Mouse (Mus musculus): ENCODE measurements around the gene Slc2a5. TPM values are rescaled to one million over a fixed set of nuclear protein-coding genes. Genes with fewer than 3 reads are reported as not detected.

Slc2a5 gene
- polyA plus RNA-seq, 1 experiment from 2014 or later, result 1.4 TPM

GRCm38 (mm10) chr4:150118163-150118562 is 920 bp upstream of the Slc2a5 start:
- Histone ChIP-seq H3K9me3 (ENCODE audit: control insufficient read depth, low read length) (no peaks in the 10 kb centered on the region), H3K36me3 (ENCODE audit: control insufficient read depth, insufficient read depth, low read length) (no peaks in the 10 kb centered on the region), H3K4me3 (ENCODE audit: control insufficient read depth in 1 of 2, insufficient read depth in 1 of 2, low read depth in 1 of 2, low read length in 2 of 2) (no peak overlapping the region), H3K4me2 (ENCODE audit: low read length) (no peak overlapping the region), H3K4me1 (ENCODE audit: control insufficient read depth in 2 of 2, insufficient read depth in 2 of 2, low read length in 2 of 2) (no peaks in the 10 kb centered on the region; a peak in 1 of 4 replicates), H3K27me3 (ENCODE audit: control insufficient read depth, insufficient read depth, low read length) (no peaks in the 10 kb centered on the region), H3K9ac (ENCODE audit: low read length) (no peak overlapping the region), H3K27ac (replicated peaks in 1 of 2; ENCODE audit: control insufficient read depth in 1 of 2, insufficient read depth in 1 of 2, low read depth in 2 of 2, low read length in 2 of 2) (no peak overlapping the region)
- 65% methylated on average over 6 of the region's 6 CpGs for WGBS
- no peak for ATAC-seq (ENCODE audit: insufficient number of reproducible peaks, insufficient read depth, low FRiP score, low read depth)

GRCm38 (mm10) chr4:150119640-150120039 is 557 bp downstream of the Slc2a5 start:
- Histone ChIP-seq H3K4me1 (ENCODE audit: control insufficient read depth in 2 of 2, insufficient read depth in 2 of 2, low read length in 2 of 2) (no peaks in the 10 kb centered on the region; a peak in 1 of 4 replicates), H3K4me3 (ENCODE audit: control insufficient read depth in 1 of 2, insufficient read depth in 1 of 2, low read depth in 1 of 2, low read length in 2 of 2) (peak overlapping the region; percentile 16 to 21; a peak in 1 of 4 replicates), H3K27me3 (ENCODE audit: control insufficient read depth, insufficient read depth, low read length) (no peaks in the 10 kb centered on the region), H3K9ac (ENCODE audit: low read length) (peak overlapping the region; percentile 9; the same call in 1 of the 2 replicates), H3K27ac (replicated peaks in 1 of 2; ENCODE audit: control insufficient read depth in 1 of 2, insufficient read depth in 1 of 2, low read depth in 2 of 2, low read length in 2 of 2) (no peak overlapping the region), H3K9me3 (ENCODE audit: control insufficient read depth, low read length) (no peaks in the 10 kb centered on the region), H3K4me2 (ENCODE audit: low read length) (peak overlapping the region; percentile 48), H3K36me3 (ENCODE audit: control insufficient read depth, insufficient read depth, low read length) (no peaks in the 10 kb centered on the region)
- ATAC-seq (ENCODE audit: insufficient number of reproducible peaks, insufficient read depth, low FRiP score, low read depth), result no peak
- 54% methylated on average over 14 of the region's 14 CpGs for WGBS

DNA sequence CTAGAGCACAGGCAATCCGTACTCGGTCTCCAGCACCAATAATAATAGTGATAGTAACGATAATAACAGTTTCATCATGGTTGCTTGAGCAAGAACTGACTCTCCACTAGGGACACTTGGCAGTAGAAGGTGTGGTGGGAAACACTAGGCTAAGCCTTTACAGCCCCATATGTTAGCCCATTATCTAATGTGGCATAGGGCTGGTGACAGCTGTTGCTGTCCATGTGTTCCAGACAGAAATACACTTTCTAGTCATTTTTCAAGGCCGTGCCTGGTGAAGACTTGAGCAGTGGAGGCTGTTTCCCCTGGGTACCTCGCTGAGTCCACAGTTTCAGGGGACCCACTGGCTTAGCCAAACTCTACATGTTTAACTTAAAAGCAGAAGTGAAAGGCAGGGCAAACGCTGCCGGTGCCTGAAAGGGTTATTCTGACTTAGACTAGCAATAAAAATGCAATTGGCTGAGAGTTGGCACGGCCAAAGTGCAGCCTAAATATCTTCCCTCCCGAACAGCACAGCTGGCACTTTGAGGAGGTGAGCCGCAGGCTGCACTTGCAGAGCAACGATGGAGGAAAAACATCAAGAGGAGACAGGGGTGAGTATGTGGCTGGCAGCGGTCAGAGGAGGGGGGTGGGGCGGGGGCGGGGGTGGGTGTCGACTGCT is 1.2 kb downstream of the Slc2a5 start:
- ATAC-seq (ENCODE audit: insufficient number of reproducible peaks, insufficient read depth, low FRiP score, low read depth), result no peak
- Histone ChIP-seq H3K36me3 (ENCODE audit: control insufficient read depth, insufficient read depth, low read length) (no peaks in the 10 kb centered on the region), H3K27ac (replicated peaks in 1 of 2; ENCODE audit: control insufficient read depth in 1 of 2, insufficient read depth in 1 of 2, low read depth in 2 of 2, low read length in 2 of 2) (no peak overlapping the region), H3K9me3 (ENCODE audit: control insufficient read depth, low read length) (no peaks in the 10 kb centered on the region), H3K4me3 (ENCODE audit: control insufficient read depth in 1 of 2, insufficient read depth in 1 of 2, low read depth in 1 of 2, low read length in 2 of 2) (no peak overlapping the region), H3K9ac (ENCODE audit: low read length) (no peak overlapping the region), H3K27me3 (ENCODE audit: control insufficient read depth, insufficient read depth, low read length) (no peaks in the 10 kb centered on the region), H3K4me1 (ENCODE audit: control insufficient read depth in 2 of 2, insufficient read depth in 2 of 2, low read length in 2 of 2) (no peaks in the 10 kb centered on the region; a peak in 1 of 4 replicates), H3K4me2 (ENCODE audit: low read length) (no peak overlapping the region)
- 50% methylated on average over 15 of the region's 15 CpGs for WGBS

DNA sequence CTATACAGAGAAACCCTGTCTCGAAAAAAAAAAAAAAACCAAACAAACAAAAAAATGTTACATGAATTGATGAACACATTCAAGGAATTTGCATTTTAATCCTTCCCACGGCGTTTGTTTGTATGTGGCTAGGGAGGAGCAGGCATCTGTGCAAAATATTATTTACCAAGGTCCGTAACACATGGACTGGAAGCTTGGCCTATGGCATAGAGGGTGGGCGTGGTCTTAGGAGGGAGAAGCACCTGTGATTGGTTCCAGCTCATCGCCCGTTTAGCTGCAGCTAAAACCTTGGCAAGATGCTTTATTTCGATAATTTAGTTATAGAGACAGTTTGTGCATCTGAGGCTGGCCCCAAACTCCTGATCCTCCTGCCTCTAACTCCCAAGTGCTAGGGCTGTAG is 2.3 kb downstream of the Slc2a5 start:
- Histone ChIP-seq H3K4me2 (ENCODE audit: low read length) (no peak overlapping the region), H3K4me3 (ENCODE audit: control insufficient read depth in 1 of 2, insufficient read depth in 1 of 2, low read depth in 1 of 2, low read length in 2 of 2) (no peak overlapping the region), H3K9me3 (ENCODE audit: control insufficient read depth, low read length) (no peaks in the 10 kb centered on the region), H3K4me1 (ENCODE audit: control insufficient read depth in 2 of 2, insufficient read depth in 2 of 2, low read length in 2 of 2) (no peaks in the 10 kb centered on the region; a peak in 1 of 4 replicates), H3K27ac (replicated peaks in 1 of 2; ENCODE audit: control insufficient read depth in 1 of 2, insufficient read depth in 1 of 2, low read depth in 2 of 2, low read length in 2 of 2) (no peak overlapping the region), H3K27me3 (ENCODE audit: control insufficient read depth, insufficient read depth, low read length) (no peaks in the 10 kb centered on the region), H3K9ac (ENCODE audit: low read length) (no peak overlapping the region), H3K36me3 (ENCODE audit: control insufficient read depth, insufficient read depth, low read length) (no peaks in the 10 kb centered on the region)
- 66% methylated on average over 8 of the region's 8 CpGs for WGBS
- no peak for ATAC-seq (ENCODE audit: insufficient number of reproducible peaks, insufficient read depth, low FRiP score, low read depth)

DNA sequence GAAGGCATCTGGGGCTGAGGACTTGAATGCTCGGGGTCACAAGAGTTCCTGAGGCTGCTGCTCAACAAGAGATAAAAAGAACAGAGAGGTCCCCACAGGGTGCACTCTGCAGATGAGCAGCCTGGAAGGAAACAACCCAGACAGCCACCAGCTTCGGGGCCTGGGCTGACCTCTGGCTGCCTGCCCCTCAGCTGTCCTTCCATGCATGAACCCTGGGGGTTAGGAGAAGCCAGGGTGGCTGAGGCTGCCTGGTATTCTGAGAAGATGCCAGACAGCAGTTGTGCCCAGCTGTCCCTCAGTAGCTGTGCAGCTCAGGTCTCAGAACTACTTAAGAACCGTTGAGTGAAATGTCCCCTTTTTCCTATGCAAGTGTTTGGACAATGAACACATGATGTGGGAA is 3.4 kb downstream of the Slc2a5 start:
- no peak overlapping the region for H3K4me2 ChIP-seq (ENCODE audit: low read length)
- H3K27ac ChIP-seq (replicated peaks in 1 of 2; ENCODE audit: control insufficient read depth in 1 of 2, insufficient read depth in 1 of 2, low read depth in 2 of 2, low read length in 2 of 2), result no peak overlapping the region
- no peaks in the 10 kb centered on the region for H3K9me3 ChIP-seq (ENCODE audit: control insufficient read depth, low read length)
- ATAC-seq (ENCODE audit: insufficient number of reproducible peaks, insufficient read depth, low FRiP score, low read depth), result no peak
- H3K9ac ChIP-seq (ENCODE audit: low read length), result no peak overlapping the region
- 25% methylated on average over 3 of the region's 3 CpGs for WGBS
- no peak overlapping the region for H3K4me3 ChIP-seq (ENCODE audit: control insufficient read depth in 1 of 2, insufficient read depth in 1 of 2, low read depth in 1 of 2, low read length in 2 of 2)
- H3K36me3 ChIP-seq (ENCODE audit: control insufficient read depth, insufficient read depth, low read length), result no peaks in the 10 kb centered on the region
- H3K27me3 ChIP-seq (ENCODE audit: control insufficient read depth, insufficient read depth, low read length), result no peaks in the 10 kb centered on the region
- H3K4me1 ChIP-seq (ENCODE audit: control insufficient read depth in 2 of 2, insufficient read depth in 2 of 2, low read length in 2 of 2), result no peaks in the 10 kb centered on the region; a peak in 1 of 4 replicates

GRCm38 (mm10) chr4:150126373-150126772 is 7.3 kb downstream of the Slc2a5 start:
- Histone ChIP-seq H3K9me3 (ENCODE audit: control insufficient read depth, low read length) (no peaks in the 10 kb centered on the region), H3K27me3 (ENCODE audit: control insufficient read depth, insufficient read depth, low read length) (no peaks in the 10 kb centered on the region), H3K4me1 (ENCODE audit: control insufficient read depth in 2 of 2, insufficient read depth in 2 of 2, low read length in 2 of 2) (peaks cover 0 to 1% of the 10 kb centered on the region in 2 experiments; a peak in 1 of 4 replicates), H3K4me2 (ENCODE audit: low read length) (no peak overlapping the region), H3K4me3 (ENCODE audit: control insufficient read depth in 1 of 2, insufficient read depth in 1 of 2, low read depth in 1 of 2, low read length in 2 of 2) (no peak overlapping the region), H3K36me3 (ENCODE audit: control insufficient read depth, insufficient read depth, low read length) (no peaks in the 10 kb centered on the region), H3K9ac (ENCODE audit: low read length) (no peak overlapping the region), H3K27ac (replicated peaks in 1 of 2; ENCODE audit: control insufficient read depth in 1 of 2, insufficient read depth in 1 of 2, low read depth in 2 of 2, low read length in 2 of 2) (no peak overlapping the region)
- ATAC-seq (ENCODE audit: insufficient number of reproducible peaks, insufficient read depth, low FRiP score, low read depth), result no peak
- 71% methylated on average over 5 of the region's 5 CpGs for WGBS

DNA sequence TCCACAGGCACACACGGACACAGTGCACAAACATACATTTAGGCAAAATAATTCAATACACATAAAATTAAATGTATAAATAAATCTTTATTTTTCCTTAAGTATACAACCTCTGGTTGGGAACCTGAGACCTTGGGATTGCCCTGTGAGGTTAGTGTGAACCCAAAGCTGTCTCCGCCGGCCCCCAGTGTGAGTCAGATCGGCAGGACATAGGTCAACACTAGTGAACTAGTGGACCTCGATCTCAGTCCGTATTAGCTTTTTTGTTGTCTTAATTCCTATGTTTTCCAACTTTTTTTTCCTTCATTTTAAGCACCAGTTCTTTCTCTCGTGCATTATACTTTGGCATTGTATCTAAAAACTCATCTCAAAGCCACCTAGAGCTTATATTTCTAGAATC is 8.8 kb downstream of the Slc2a5 start:
- 87% methylated on average over 7 of the region's 7 CpGs for WGBS
- Histone ChIP-seq H3K4me3 (ENCODE audit: control insufficient read depth in 1 of 2, insufficient read depth in 1 of 2, low read depth in 1 of 2, low read length in 2 of 2) (no peak overlapping the region), H3K27me3 (ENCODE audit: control insufficient read depth, insufficient read depth, low read length) (no peaks in the 10 kb centered on the region), H3K9me3 (ENCODE audit: control insufficient read depth, low read length) (no peaks in the 10 kb centered on the region), H3K4me2 (ENCODE audit: low read length) (no peak overlapping the region), H3K27ac (replicated peaks in 1 of 2; ENCODE audit: control insufficient read depth in 1 of 2, insufficient read depth in 1 of 2, low read depth in 2 of 2, low read length in 2 of 2) (no peak overlapping the region), H3K9ac (ENCODE audit: low read length) (no peak overlapping the region), H3K4me1 (ENCODE audit: control insufficient read depth in 2 of 2, insufficient read depth in 2 of 2, low read length in 2 of 2) (peaks cover 3 to 6% of the 10 kb centered on the region in 2 experiments; a peak in 2 of 4 replicates), H3K36me3 (ENCODE audit: control insufficient read depth, insufficient read depth, low read length) (no peaks in the 10 kb centered on the region)
- ATAC-seq (ENCODE audit: insufficient number of reproducible peaks, insufficient read depth, low FRiP score, low read depth), result no peak

DNA sequence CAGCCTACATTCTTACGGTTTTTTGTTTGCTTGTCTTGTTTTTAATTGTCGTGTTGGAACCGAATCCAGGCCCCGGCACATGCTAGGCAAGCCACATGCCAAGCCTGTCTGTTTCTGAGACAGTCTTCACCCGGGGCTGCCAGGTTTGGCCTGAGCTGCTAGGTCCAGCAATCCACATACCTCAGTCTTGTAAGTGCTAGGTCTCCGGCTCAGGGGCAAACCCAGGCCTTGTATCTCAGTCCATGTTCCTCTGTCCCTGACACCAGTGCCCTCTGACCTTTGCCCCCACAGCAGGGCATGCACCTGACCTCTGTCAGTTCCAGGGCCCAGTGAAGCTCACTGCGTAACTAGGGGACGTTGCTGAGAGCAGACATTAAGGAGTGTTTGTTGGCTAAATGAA is 9.5 kb downstream of the Slc2a5 start:
- H3K27me3 ChIP-seq (ENCODE audit: control insufficient read depth, insufficient read depth, low read length), result no peaks in the 10 kb centered on the region

More for the DNA sequence above, 9.5 kb downstream of the Slc2a5 start:
- no peak for ATAC-seq (ENCODE audit: insufficient number of reproducible peaks, insufficient read depth, low FRiP score, low read depth)
- Histone ChIP-seq H3K9me3 (ENCODE audit: control insufficient read depth, low read length) (no peaks in the 10 kb centered on the region), H3K4me1 (ENCODE audit: control insufficient read depth in 2 of 2, insufficient read depth in 2 of 2, low read length in 2 of 2) (peaks cover 3 to 6% of the 10 kb centered on the region in 2 experiments; a peak in 2 of 4 replicates), H3K27ac (replicated peaks in 1 of 2; ENCODE audit: control insufficient read depth in 1 of 2, insufficient read depth in 1 of 2, low read depth in 2 of 2, low read length in 2 of 2) (no peak overlapping the region), H3K9ac (ENCODE audit: low read length) (no peak overlapping the region), H3K36me3 (ENCODE audit: control insufficient read depth, insufficient read depth, low read length) (no peaks in the 10 kb centered on the region), H3K4me2 (ENCODE audit: low read length) (no peak overlapping the region), H3K4me3 (ENCODE audit: control insufficient read depth in 1 of 2, insufficient read depth in 1 of 2, low read depth in 1 of 2, low read length in 2 of 2) (no peak overlapping the region)
- 81% methylated on average over 8 of the region's 8 CpGs for WGBS
